Mouse (Mus musculus) hindbrain, embryonic 14.5 days (tissue): ENCODE results near the gene Itgad. TPM values are rescaled to one million over a fixed set of nuclear protein-coding genes. Genes with fewer than 3 reads are reported as not detected.

Experiments
- ATAC-seq: fragments of 200-750 bp; cut with Nextera tagmentation; 2 replicates; pipeline ENCODE4 v1.8.0; 2017; ENCODE audit warnings: moderate number of reproducible peaks, mild to moderate bottlenecking, moderate TSS enrichment, moderate library complexity; ENCODE audit not compliant: low FRiP score
- DNase-seq: peaks from one replicate; pipeline ENCODE4 v3.0.0-alpha.2; 2015; ENCODE audit warnings: low spot score
- H3K27ac ChIP-seq: fragments of 300-500 bp; sonication (generic); 2 replicates; pipeline ENCODE4 v1.5.1; 2014; ENCODE audit warnings: mild to moderate bottlenecking, moderate library complexity
- H3K27me3 ChIP-seq: fragments of 300-500 bp; sonication (generic); 2 replicates; pipeline ENCODE4 v1.6.1; 2014; ENCODE audit warnings: mild to moderate bottlenecking, low read length, mixed read lengths; ENCODE audit not compliant: control insufficient read depth, insufficient read depth
- H3K36me3 ChIP-seq: fragments of 300-500 bp; sonication (generic); replicated peaks from 2 replicates; pipeline ENCODE4 v1.6.1; 2014; ENCODE audit not compliant: control insufficient read depth, insufficient read depth
- H3K4me1 ChIP-seq: fragments of 300-500 bp; sonication (generic); replicated peaks from 2 replicates; pipeline ENCODE4 v1.6.1; 2014; ENCODE audit warnings: antibody characterized with exemption, low read length, mixed read lengths; ENCODE audit not compliant: control insufficient read depth, insufficient read depth
- H3K4me2 ChIP-seq: fragments of 300-500 bp; sonication (generic); replicated peaks from 2 replicates; pipeline ENCODE4 v1.6.1; 2014; ENCODE audit warnings: mild to moderate bottlenecking, moderate library complexity
- H3K4me3 ChIP-seq: fragments of 300-500 bp; sonication (generic); replicated peaks from 2 replicates; pipeline ENCODE4 v1.5.1; 2014; ENCODE audit warnings: mild to moderate bottlenecking, low read length
- H3K9ac ChIP-seq: fragments of 300-500 bp; sonication (generic); 2 replicates; pipeline ENCODE4 v1.6.1; 2014
- H3K9me3 ChIP-seq: fragments of 300-500 bp; sonication (generic); 2 replicates; pipeline ENCODE4 v1.6.1; 2016; ENCODE audit warnings: low read length; ENCODE audit not compliant: control insufficient read depth
- WGBS: fragments of 180-500 bp; shearing (Covaris S2); extraction: QIAGEN DNeasy Blood & Tissue Kit; methylation state at CpG from one replicate; pipeline ENCODE4 v1.1.7; 2014; 5-methylcytosine and 5-hydroxymethylcytosine counted together
- polyA plus RNA-seq: library from polyadenylated mRNA; unstranded; fragments of >200 nt; fragmentation: Nextera tagmentation; extraction: Ambion mirVana; gene quantifications from 2 replicates; pipeline ENCODE4 v1.2.1, GENCODE M21; 2014

The Itgad gene
- not detected in 2 replicates for polyA plus RNA-seq

GRCm38 (mm10) chr7:128154076-128154475, at the start of gene Itgad:
Gene Itgad, plus strand, starts transcription at chr7:128154376.
- Histone ChIP-seq H3K4me2 (no peak within 1 kb of the TSS), H3K9me3 (no peaks in the 10 kb centered on the region), H3K36me3 (no peaks in the 10 kb centered on the region), H3K27ac (no peak within 1 kb of the TSS), H3K4me3 (no peak within 1 kb of the TSS), H3K9ac (no peak within 1 kb of the TSS), H3K4me1 (no peaks in the 10 kb centered on the region), H3K27me3 (no peaks in the 10 kb centered on the region)
- no peak for DNase-seq
- no peak for ATAC-seq
- WGBS, result 95% methylated on average over 21 of the region's 21 CpGs

DNA sequence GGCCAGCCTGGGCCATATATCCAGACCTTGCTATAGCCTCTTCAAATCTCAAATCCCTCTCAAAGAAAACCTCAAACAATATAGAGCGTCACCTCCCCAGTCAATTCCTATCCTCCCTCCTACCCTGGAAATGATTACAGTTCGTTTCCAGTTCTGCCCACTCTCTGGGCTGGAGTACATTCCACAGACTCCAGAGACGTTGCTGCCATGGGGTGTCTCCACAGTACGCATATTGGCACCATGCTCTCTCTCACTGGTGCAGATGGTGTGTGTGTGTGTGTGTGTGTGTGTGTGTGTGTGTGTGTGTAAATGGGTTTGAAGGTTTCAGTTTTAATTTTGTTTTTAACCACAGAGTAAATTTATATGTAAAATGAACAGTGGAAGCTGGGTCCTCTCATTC, 48.9 kb upstream of the Itgad start:
- Histone ChIP-seq H3K9ac (no peak overlapping the region), H3K27ac (no peak overlapping the region), H3K9me3 (no peaks in the 10 kb centered on the region), H3K4me2 (no peak overlapping the region), H3K27me3 (no peaks in the 10 kb centered on the region), H3K4me3 (no peak overlapping the region), H3K36me3 (no peaks in the 10 kb centered on the region), H3K4me1 (no peaks in the 10 kb centered on the region)
- WGBS, result 62% methylated on average over 4 of the region's 4 CpGs
- no peak for DNase-seq
- ATAC-seq, result no peak

- no peak overlapping the region for H3K27ac ChIP-seq
- no peaks in the 10 kb centered on the region for H3K36me3 ChIP-seq
- 95% methylated on average over 7 of the region's 7 CpGs for WGBS
- H3K4me3 ChIP-seq, result no peak overlapping the region
- no peaks in the 10 kb centered on the region for H3K9me3 ChIP-seq
- H3K4me2 ChIP-seq, result no peak overlapping the region
- H3K4me1 ChIP-seq, result no peaks in the 10 kb centered on the region
- H3K27me3 ChIP-seq, result no peaks in the 10 kb centered on the region
- DNase-seq, result no peak
- H3K9ac ChIP-seq, result no peak overlapping the region
- no peak for ATAC-seq
These were observed 46.7 kb upstream of the Itgad start for GRCm38 (mm10) chr7:128107462-128107861.

GRCm38 (mm10) chr7:128110314-128110713, 43.9 kb upstream of the Itgad start:
- H3K4me1 ChIP-seq, result no peaks in the 10 kb centered on the region
- H3K36me3 ChIP-seq, result no peaks in the 10 kb centered on the region
- WGBS, result 69% methylated on average over 2 of the region's 2 CpGs
- no peaks in the 10 kb centered on the region for H3K9me3 ChIP-seq
- no peak overlapping the region for H3K4me3 ChIP-seq
- H3K27ac ChIP-seq, result no peak overlapping the region
- no peak for ATAC-seq
- no peak overlapping the region for H3K9ac ChIP-seq
- DNase-seq, result no peak
- H3K27me3 ChIP-seq, result no peaks in the 10 kb centered on the region
- no peak overlapping the region for H3K4me2 ChIP-seq

- Histone ChIP-seq H3K4me3 (no peak overlapping the region), H3K4me2 (no peak overlapping the region), H3K9ac (no peak overlapping the region), H3K36me3 (no peaks in the 10 kb centered on the region), H3K9me3 (no peaks in the 10 kb centered on the region), H3K27me3 (no peaks in the 10 kb centered on the region), H3K4me1 (no peaks in the 10 kb centered on the region), H3K27ac (no peak overlapping the region)
- no peak for DNase-seq
- ATAC-seq, result no peak
- WGBS, result 94% methylated on average over 11 of the region's 11 CpGs
These were observed 42.0 kb upstream of the Itgad start for GRCm38 (mm10) chr7:128112131-128112530.

DNA sequence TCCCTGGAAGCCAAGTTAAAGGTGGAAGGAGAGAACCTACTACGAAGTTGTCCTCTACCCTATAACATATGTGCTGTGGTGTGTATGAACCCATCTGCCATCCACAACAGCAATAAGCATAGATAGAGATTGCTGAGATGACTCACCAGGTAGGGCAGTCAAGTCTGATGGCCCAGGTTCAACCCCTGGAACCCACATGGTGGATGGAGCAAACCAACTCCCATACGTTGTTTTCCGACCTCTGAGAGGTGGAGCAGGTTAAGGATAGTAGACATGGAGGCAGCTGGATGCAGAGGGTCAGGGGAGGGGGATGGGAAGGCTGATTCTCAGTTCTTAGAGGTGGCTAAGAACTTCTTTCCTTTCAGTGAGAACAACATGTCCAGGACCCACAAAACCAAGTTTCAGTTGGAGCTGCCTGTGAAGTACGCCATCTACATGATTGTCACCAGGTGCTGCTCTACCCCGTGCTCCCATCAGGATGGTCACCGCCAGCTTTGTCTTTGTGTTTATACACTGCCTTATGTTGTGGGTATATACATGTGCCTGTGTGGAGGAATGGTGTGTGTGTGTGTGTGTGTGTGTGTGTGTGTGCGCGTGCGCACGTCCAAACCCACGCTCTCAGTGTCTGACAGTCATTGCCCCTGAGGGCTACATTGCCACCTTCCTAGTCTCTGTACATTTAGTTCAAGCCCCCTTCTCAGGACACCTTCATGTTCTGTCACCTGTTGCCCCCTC, 39.6 kb upstream of the Itgad start:
- Histone ChIP-seq H3K36me3 (no peaks in the 10 kb centered on the region), H3K9ac (no peak overlapping the region), H3K27me3 (no peaks in the 10 kb centered on the region), H3K27ac (no peak overlapping the region), H3K4me1 (no peaks in the 10 kb centered on the region), H3K4me3 (no peak overlapping the region), H3K4me2 (no peak overlapping the region), H3K9me3 (no peaks in the 10 kb centered on the region)
- WGBS, result 97% methylated on average over 11 of the region's 11 CpGs
- DNase-seq (no peak), ATAC-seq (no peak)

DNA sequence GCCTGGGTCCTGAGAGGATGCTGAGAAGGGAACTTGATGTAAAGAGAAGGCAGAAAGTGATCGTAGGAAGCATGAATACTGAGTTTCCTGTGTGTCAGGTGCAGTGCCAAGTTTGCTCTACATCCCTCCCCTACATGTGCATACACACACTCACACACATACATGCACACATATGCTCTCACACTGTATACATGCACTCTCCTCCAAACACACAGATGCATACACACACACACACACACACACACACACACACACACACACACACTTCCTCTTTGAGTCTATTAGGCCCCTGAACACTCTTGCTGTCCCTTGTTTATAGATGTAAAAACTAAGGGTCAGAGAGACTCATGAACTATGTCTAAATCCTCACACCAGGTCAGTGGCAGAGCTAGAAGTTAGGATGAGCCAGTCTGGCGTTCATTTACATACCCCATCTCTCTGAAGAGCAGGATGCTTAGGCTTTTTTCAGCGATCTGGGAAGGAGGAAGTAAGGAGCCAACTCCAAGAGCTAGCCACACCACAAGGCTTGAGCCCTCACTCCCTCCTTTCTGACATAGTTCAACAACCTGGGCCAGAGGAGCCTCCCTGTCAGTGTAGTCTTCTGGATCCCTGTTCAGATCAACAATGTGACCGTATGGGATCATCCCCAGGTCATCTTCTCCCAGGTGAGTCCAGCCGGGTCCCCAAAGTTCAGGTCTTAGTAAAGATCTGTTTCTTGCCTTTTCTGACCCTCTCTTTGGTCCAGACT, 38.8 kb upstream of the Itgad start:
- no peak for DNase-seq

DNA sequence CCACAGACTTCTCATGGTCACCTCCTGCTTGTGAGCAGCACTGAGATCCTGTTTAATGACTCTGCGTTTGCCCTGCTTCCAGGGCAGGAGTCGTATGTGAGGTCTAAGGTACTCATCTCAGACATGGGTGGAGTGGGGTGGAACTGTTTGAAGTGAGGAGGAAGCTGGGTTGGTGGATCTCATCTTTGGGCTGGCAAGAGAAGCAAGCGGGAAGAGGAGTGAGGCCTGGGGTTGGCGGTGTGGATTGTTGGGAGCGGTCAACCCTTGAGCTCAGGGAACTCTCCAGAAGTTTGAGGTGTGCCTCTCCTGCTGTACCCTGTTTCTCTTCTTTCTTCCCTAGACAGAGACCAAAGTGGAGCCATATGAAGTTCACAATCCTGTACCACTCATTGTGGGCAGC, 37.8 kb upstream of the Itgad start:
- Histone ChIP-seq H3K27me3 (no peaks in the 10 kb centered on the region), H3K4me1 (no peaks in the 10 kb centered on the region), H3K9me3 (no peaks in the 10 kb centered on the region), H3K4me2 (no peak overlapping the region), H3K36me3 (no peaks in the 10 kb centered on the region), H3K4me3 (no peak overlapping the region), H3K9ac (no peak overlapping the region), H3K27ac (no peak overlapping the region)
- DNase-seq, result no peak
- no peak for ATAC-seq
- WGBS, result 98% methylated on average over 5 of the region's 5 CpGs

More for the DNA sequence above, 38.8 kb upstream of the Itgad start:
- Histone ChIP-seq H3K27ac (no peak overlapping the region), H3K4me2 (no peak overlapping the region), H3K4me3 (no peak overlapping the region), H3K27me3 (no peaks in the 10 kb centered on the region), H3K36me3 (no peaks in the 10 kb centered on the region), H3K4me1 (no peaks in the 10 kb centered on the region), H3K9ac (no peak overlapping the region), H3K9me3 (no peaks in the 10 kb centered on the region)
- WGBS, result 86% methylated on average over 5 of the region's 5 CpGs
- ATAC-seq, result no peak

DNA sequence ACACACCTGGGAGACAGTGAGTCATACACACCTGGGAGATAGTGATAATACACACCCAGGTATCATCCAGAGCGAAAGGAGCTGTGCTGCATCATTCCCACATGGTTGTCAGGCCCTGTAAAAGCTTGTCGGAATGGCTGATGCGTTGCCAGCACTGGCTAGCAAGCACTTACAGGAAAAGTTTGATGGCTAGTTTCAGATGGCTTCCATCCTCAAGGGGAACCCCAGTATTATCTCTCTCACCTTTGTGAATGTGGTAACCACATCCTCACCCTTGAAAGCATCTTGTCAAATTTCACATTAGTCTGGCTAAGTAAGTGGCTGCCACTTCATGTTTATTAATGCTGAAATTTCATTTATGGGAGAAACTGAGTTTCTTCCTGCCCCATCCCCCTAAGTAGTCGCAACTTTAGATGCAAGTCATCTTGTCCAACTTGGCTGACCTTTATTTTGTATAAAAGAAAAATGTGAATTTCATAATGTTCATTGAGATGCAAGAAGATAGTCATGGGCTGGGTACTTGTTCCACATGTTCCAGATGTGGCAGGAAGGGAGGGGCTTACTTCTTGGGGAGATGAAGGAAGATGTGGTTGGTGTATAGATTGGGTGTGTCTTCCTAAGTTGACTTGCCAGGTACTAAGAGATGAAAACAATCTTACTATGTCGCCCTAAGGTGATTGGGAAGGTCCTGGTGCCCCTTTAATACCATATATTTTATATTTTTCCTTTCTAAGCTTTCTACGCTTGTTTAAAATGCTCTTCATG, 34.3 kb upstream of the Itgad start:
- H3K4me1 ChIP-seq, result no peaks in the 10 kb centered on the region
- H3K27me3 ChIP-seq, result no peaks in the 10 kb centered on the region
- no peak for DNase-seq
- WGBS, result 89% methylated on average over 6 of the region's 6 CpGs
- no peak for ATAC-seq
- H3K9ac ChIP-seq, result no peak overlapping the region
- no peak overlapping the region for H3K4me3 ChIP-seq
- H3K4me2 ChIP-seq, result no peak overlapping the region
- no peak overlapping the region for H3K27ac ChIP-seq
- H3K9me3 ChIP-seq, result no peaks in the 10 kb centered on the region
- no peaks in the 10 kb centered on the region for H3K36me3 ChIP-seq
